Mouse (Mus musculus): Measurements from ENCODE around the gene Zp3r. TPM values are rescaled to one million over a fixed set of nuclear protein-coding genes. Genes with fewer than 3 reads are reported as not detected.

Zp3r gene
- polyA plus RNA-seq (2012; fragmentation: generic; extraction: Trizol) = not detected

GRCm38 (mm10) chr1:130629521-130629920 lies at the start of gene Zp3r:
Gene Zp3r, minus strand, starts transcription at chr1:130629621.

GRCm38 (mm10) chr1:130661454-130661853 lies 32.0 kb upstream of the Zp3r start, which contains the start of gene C4bp:
Gene C4bp, minus strand, starts transcription at chr1:130661632.

Other genes starting within 250 kb of the Zp3r start
- gene Cd55b, start 206.6 kb downstream of the Zp3r start, polyA plus RNA-seq (2012; fragmentation: generic; extraction: Trizol) = not detected
- gene Cd55, start 166.9 kb downstream of the Zp3r start, polyA plus RNA-seq (2012; fragmentation: generic; extraction: Trizol) = under 1 TPM in 1 of 2 experiments, not detected in 1; 0.05 TPM
- not detected for gene C4bp, start 32.0 kb upstream of the Zp3r start, polyA plus RNA-seq (2012; fragmentation: generic; extraction: Trizol)
- gene Gm29427, start 86.2 kb upstream of the Zp3r start, polyA plus RNA-seq (2012; fragmentation: generic; extraction: Trizol) = not detected
- under 1 TPM; 0.08 to 0.60 TPM for gene Yod1, start 87.7 kb upstream of the Zp3r start, polyA plus RNA-seq (2012; fragmentation: generic; extraction: Trizol)
- gene Pfkfb2, start 99.6 kb upstream of the Zp3r start, polyA plus RNA-seq (2012; fragmentation: generic; extraction: Trizol) = 1 to 10 TPM in 1 of 2 experiments, under 1 TPM in 1; 0.26 to 3.4 TPM
- 1 to 10 TPM in 1 of 2 experiments, under 1 TPM in 1; 0.54 to 2.2 TPM for gene AA986860, start 102.4 kb upstream of the Zp3r start, polyA plus RNA-seq (2012; fragmentation: generic; extraction: Trizol)
- not detected for gene Fcamr, start 171.3 kb upstream of the Zp3r start, polyA plus RNA-seq (2012; fragmentation: generic; extraction: Trizol)
- gene Pigr, start 197.1 kb upstream of the Zp3r start, polyA plus RNA-seq (2012; fragmentation: generic; extraction: Trizol) = not detected
- gene Fcmr, start 236.0 kb upstream of the Zp3r start, polyA plus RNA-seq (2012; fragmentation: generic; extraction: Trizol) = not detected

All from C3H10T1/2 (cell line).